Mouse (Mus musculus): ENCODE results near the gene Cox8c.

DNA sequence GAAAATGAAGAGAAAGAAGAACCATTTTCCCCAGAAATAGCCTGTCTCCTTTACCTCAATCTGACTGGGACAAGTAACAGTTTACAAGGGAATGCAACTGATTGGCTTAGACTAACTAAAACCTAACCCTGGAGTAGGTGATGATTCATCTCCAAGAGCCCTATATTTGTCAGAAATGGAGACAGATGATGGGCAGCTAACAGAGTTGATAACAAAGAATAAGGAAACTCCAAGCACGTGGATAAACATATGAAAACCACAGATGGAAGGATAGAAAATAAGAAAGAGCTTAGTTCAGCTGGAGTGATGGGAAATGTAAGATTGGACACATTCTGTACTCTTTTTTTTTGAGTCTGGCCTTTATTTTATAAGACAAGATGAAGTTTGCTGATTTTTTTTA is 28.6 kb upstream of the Cox8c start:
- no peak for TF ChIP-seq POLR2A (IDR thresholded peaks at IDR 0.05; ENCODE audit: control insufficient read depth, extremely low read depth, insufficient read depth, low read length, poor library complexity)
- no peak for TF ChIP-seq CTCF (IDR thresholded peaks at IDR 0.05; ENCODE audit: borderline replicate concordance, control insufficient read depth, extremely low read depth, insufficient read depth, low read length, poor library complexity)

Measured in thymus, adult 2 months (tissue).